Mouse (Mus musculus) CH12.LX (cell line): ENCODE measurements at regions not wholly inside any gene's neighbourhood (a gene's known extent, or its start where the extent isn't known, plus 50 kb on each side); places are given as distances from the start of the nearest gene placed in this dataset.

Source experiments
- DNase-seq: peaks from one replicate; pipeline ENCODE4 v3.0.0-alpha.2; 2013; ENCODE audit errors: extremely low read depth
- H3K27ac ChIP-seq: 2 replicates; pipeline ENCODE4 v1.5.1; 2012; ENCODE audit warnings: low read depth, mild to moderate bottlenecking, control low read depth, moderate library complexity; ENCODE audit not compliant: insufficient read depth
- H3K27me3 ChIP-seq: replicated peaks from 2 replicates; pipeline ENCODE3; 2012; ENCODE audit warnings: inconsistent platforms
- H3K36me3 ChIP-seq, 2 experiments: replicated peaks in 1 of 2; 2 replicates each; pipeline versions ENCODE3 to v1.6.1; 2012; ENCODE audit warnings: inconsistent platforms in 1 of 2, low read length in 1 of 2, mild to moderate bottlenecking in 1 of 2, mixed read lengths in 1 of 2, moderate library complexity in 1 of 2; ENCODE audit not compliant: control insufficient read depth in 1 of 2, insufficient read depth in 1 of 2
- H3K4me1 ChIP-seq, 2 experiments: 2 replicates each; pipeline ENCODE4 v1.6.1; 2012; ENCODE audit warnings: inconsistent platforms in 1 of 2, moderate library complexity in 1 of 2; ENCODE audit not compliant: insufficient read depth in 2 of 2, control insufficient read depth in 1 of 2
- H3K4me2 ChIP-seq: 2 replicates; pipeline ENCODE4 v1.6.1; 2012; ENCODE audit warnings: low read depth, mild to moderate bottlenecking, control low read depth; ENCODE audit not compliant: poor library complexity, insufficient read depth, severe bottlenecking
- H3K4me3 ChIP-seq, 3 experiments: fragments of 150-350 bp in 1 of 3; sonication (generic) in 1 of 3; replicated peaks in 1 of 3; 2 replicates each; pipeline versions ENCODE3 to v1.5.1; 2011 to 2012; ENCODE audit warnings: low read depth in 2 of 3, low read length in 2 of 3, mild to moderate bottlenecking in 2 of 3, moderate library complexity in 2 of 3, control low read depth in 1 of 3, improper control_type of control experiment in 1 of 3, inconsistent platforms in 1 of 3, mixed read lengths in 1 of 3; ENCODE audit not compliant: poor library complexity in 1 of 3
- H3K79me2 ChIP-seq: replicated peaks from 2 replicates; pipeline ENCODE4 v1.6.1; 2012; ENCODE audit warnings: mild to moderate bottlenecking, moderate library complexity; ENCODE audit not compliant: control insufficient read depth, poor library complexity, insufficient read depth, severe bottlenecking; ENCODE audit errors: extremely low read depth
- H3K9ac ChIP-seq: 2 replicates; pipeline ENCODE4 v1.6.1; 2012; ENCODE audit warnings: low read depth, mild to moderate bottlenecking, control low read depth, moderate library complexity; ENCODE audit not compliant: insufficient read depth
- H3K9me3 ChIP-seq: replicated peaks from 2 replicates; pipeline ENCODE3; 2012; ENCODE audit warnings: low read length, inconsistent platforms, mixed read lengths
- CHD2 ChIP-seq: IDR thresholded peaks from 2 replicates; pipeline ENCODE4 v1.6.1; 2011; ENCODE audit warnings: low read length, improper control_type of control experiment
- CTCF ChIP-seq, 2 experiments: IDR thresholded peaks in 1 of 2; conservative IDR thresholded peaks in 1 of 2; 2 replicates each; pipeline ENCODE4 v1.5.1; 2011 to 2012; ENCODE audit warnings: low read depth in 2 of 2, low read length in 2 of 2, improper control_type of control experiment in 1 of 2, inconsistent platforms in 1 of 2, mild to moderate bottlenecking in 1 of 2, moderate library complexity in 1 of 2
- EP300 ChIP-seq: IDR thresholded peaks from 2 replicates; pipeline ENCODE4 v1.6.1; 2011; ENCODE audit warnings: low read length, improper control_type of control experiment
- ETS1 ChIP-seq: conservative IDR thresholded peaks from 2 replicates; pipeline ENCODE4 v1.6.1; 2012; ENCODE audit warnings: low read depth, mild to moderate bottlenecking, inconsistent platforms, low read length, improper control_type of control experiment, moderate library complexity
- HCFC1 ChIP-seq: IDR thresholded peaks from 2 replicates; pipeline ENCODE4 v1.6.1; 2012; ENCODE audit warnings: low read depth, mild to moderate bottlenecking, inconsistent platforms, low read length, improper control_type of control experiment
- IRF4 ChIP-seq: IDR thresholded peaks from 2 replicates; pipeline ENCODE4 v1.6.1; 2014; ENCODE audit warnings: low read depth, mild to moderate bottlenecking, inconsistent platforms, low read length, improper control_type of control experiment
- JUN ChIP-seq: IDR thresholded peaks from 2 replicates; pipeline ENCODE4 v1.6.1; 2011; ENCODE audit warnings: low read depth, mild to moderate bottlenecking, low read length, improper control_type of control experiment, moderate library complexity; ENCODE audit not compliant: insufficient read depth
- JUND ChIP-seq: conservative IDR thresholded peaks from 2 replicates; pipeline ENCODE4 v1.6.1; 2011; ENCODE audit warnings: low read depth, low read length, improper control_type of control experiment
- KAT2A ChIP-seq: IDR thresholded peaks from 2 replicates; pipeline ENCODE4 v1.6.1; 2012; ENCODE audit warnings: low read length, improper control_type of control experiment, inconsistent platforms; ENCODE audit not compliant: insufficient replicate concordance
- MAX ChIP-seq: IDR thresholded peaks from 2 replicates; pipeline ENCODE4 v1.6.1; 2011; ENCODE audit warnings: low read length, improper control_type of control experiment
- MAZ ChIP-seq: IDR thresholded peaks from 2 replicates; pipeline ENCODE4 v1.6.1; 2012; ENCODE audit warnings: low read depth, mild to moderate bottlenecking, inconsistent platforms, low read length, improper control_type of control experiment, moderate library complexity
- MXI1 ChIP-seq: IDR thresholded peaks from 2 replicates; pipeline ENCODE4 v1.6.1; 2011; ENCODE audit warnings: mild to moderate bottlenecking, low read depth, low read length, improper control_type of control experiment
- MYC ChIP-seq: IDR thresholded peaks from 2 replicates; pipeline ENCODE4 v1.6.1; 2011; ENCODE audit warnings: low read depth, mild to moderate bottlenecking, improper control_type of control experiment, low read length
- NELFE ChIP-seq: IDR thresholded peaks from 2 replicates; pipeline ENCODE4 v1.6.1; 2011; ENCODE audit warnings: low read depth, low read length, improper control_type of control experiment
- PAX5 ChIP-seq: IDR thresholded peaks from 2 replicates; pipeline ENCODE4 v1.6.1; 2012; ENCODE audit warnings: low read length, inconsistent platforms, mixed read lengths
- POLR2A ChIP-seq: IDR thresholded peaks from 2 replicates; pipeline ENCODE4 v1.6.1; 2011; ENCODE audit warnings: low read depth, mild to moderate bottlenecking, improper control_type of control experiment, low read length
- RCOR1 ChIP-seq: conservative IDR thresholded peaks from 2 replicates; pipeline ENCODE4 v1.6.1; 2012; ENCODE audit warnings: low read depth, mild to moderate bottlenecking, inconsistent platforms, low read length, improper control_type of control experiment
- SMC3 ChIP-seq: IDR thresholded peaks from 2 replicates; pipeline ENCODE4 v1.6.1; 2011; ENCODE audit warnings: low read depth, low read length, improper control_type of control experiment
- TBP ChIP-seq: conservative IDR thresholded peaks from 2 replicates; pipeline ENCODE4 v1.6.1; 2011; ENCODE audit warnings: low read depth, low read length, improper control_type of control experiment
- ZC3H11A ChIP-seq: IDR thresholded peaks from 2 replicates; pipeline ENCODE4 v1.6.1; 2012; ENCODE audit warnings: low read depth, mild to moderate bottlenecking, inconsistent platforms, low read length, improper control_type of control experiment
- ZKSCAN1 ChIP-seq: IDR thresholded peaks from 2 replicates; pipeline ENCODE4 v1.6.1; 2012; ENCODE audit warnings: low read depth, inconsistent platforms, low read length, improper control_type of control experiment, borderline replicate concordance
- ZNF384 ChIP-seq: IDR thresholded peaks from 2 replicates; pipeline ENCODE4 v1.6.1; 2012; ENCODE audit warnings: low read depth, low read length, improper control_type of control experiment, inconsistent platforms
- dilution Hi-C: fragments of 300-500 bp; cut with MboI; formaldehyde crosslinking; loops from 2 replicates; pipeline ENCODE4 v1.14.3; 2020; ENCODE audit warnings: low sequenced_read_pairs; ENCODE audit not compliant: extremely low pct_unique_long_range_greater_than_20kb, extremely low pct_ligation_motif_present
- in situ Hi-C: fragments of 300-500 bp; cut with MboI; formaldehyde crosslinking; loops from 3 replicates; pipeline ENCODE4 v1.14.3; 2019; ENCODE audit warnings: low sequenced_read_pairs, low pct_ligation_motif_present, low pct_unique_long_range_greater_than_20kb, mixed read lengths

- no peaks in the 10 kb centered on the region for H3K36me3 ChIP-seq
- peaks cover 11% of the 10 kb centered on the region for H3K9me3 ChIP-seq
- no peaks in the 10 kb centered on the region for H3K4me1 ChIP-seq
- no peak for TF ChIP-seq SMC3
- TF ChIP-seq ZC3H11A = no peak
- no peak for TF ChIP-seq POLR2A
- no peak for TF ChIP-seq MAZ
- TF ChIP-seq CTCF (conservative IDR thresholded peaks at IDR 0.05 in 1 of 2, IDR thresholded peaks at IDR 0.05 in 1 of 2; ENCODE audit: low read depth in 2 of 2, low read length in 2 of 2) = no peak
- TF ChIP-seq ZNF384 = no peak
- no peak for TF ChIP-seq EP300
- no peak for TF ChIP-seq ETS1
- no peak for TF ChIP-seq JUND
- TF ChIP-seq ZKSCAN1 = no peak
- TF ChIP-seq RCOR1 = no peak
- TF ChIP-seq, all 38 proteins: peak for 0
- no peak for DNase-seq
- H3K9ac ChIP-seq = no peak overlapping the region
- H3K27ac ChIP-seq = no peak overlapping the region
- no peak overlapping the region for H3K4me3 ChIP-seq
- dilution Hi-C loops = no loop called here
- H3K27me3 ChIP-seq = peaks cover 71% of the 10 kb centered on the region
- H3K4me2 ChIP-seq = no peak overlapping the region
- no peaks in the 10 kb centered on the region for H3K79me2 ChIP-seq
- in situ Hi-C loops = no loop called here
Measured at GRCm38 (mm10) chr4:125290761-125291160, 163.1 kb upstream of the Zc3h12a start.

GRCm38 (mm10) chr4:125289709-125290108, 162.1 kb upstream of the Zc3h12a start:
- in situ Hi-C loops = no loop called here

GRCm38 (mm10) chr4:125289031-125289449, 161.4 kb upstream of the Zc3h12a start:
- DNase-seq = no peak
- dilution Hi-C loops = no loop called here
- Histone ChIP-seq H3K9ac (no peak overlapping the region), H3K9me3 (peaks cover 4% of the 10 kb centered on the region), H3K27ac (no peak overlapping the region), H3K27me3 (peaks cover 69% of the 10 kb centered on the region), H3K4me2 (no peak overlapping the region), H3K4me3 (no peak overlapping the region), H3K36me3 (no peaks in the 10 kb centered on the region), H3K4me1 (no peaks in the 10 kb centered on the region), H3K79me2 (no peaks in the 10 kb centered on the region)
- no peak for TF ChIP-seq JUN
- TF ChIP-seq CTCF (conservative IDR thresholded peaks at IDR 0.05 in 1 of 2, IDR thresholded peaks at IDR 0.05 in 1 of 2; ENCODE audit: low read depth in 2 of 2, low read length in 2 of 2) = no peak
- no peak for TF ChIP-seq MYC
- no peak for TF ChIP-seq IRF4
- TF ChIP-seq SMC3 = no peak
- TF ChIP-seq HCFC1 = no peak
- TF ChIP-seq KAT2A = no peak
- TF ChIP-seq MXI1 = no peak
- no peak for TF ChIP-seq ZNF384
- TF ChIP-seq TBP = no peak
- TF ChIP-seq ZKSCAN1 = no peak
- no peak for TF ChIP-seq NELFE
- no peak for TF ChIP-seq MAZ
- no peak for TF ChIP-seq CHD2
- TF ChIP-seq EP300 = no peak
- no peak for TF ChIP-seq PAX5
- in situ Hi-C loops = no loop called here

More at GRCm38 (mm10) chr4:125289709-125290108, 162.1 kb upstream of the Zc3h12a start:
- peaks cover 69% of the 10 kb centered on the region for H3K27me3 ChIP-seq
- DNase-seq = no peak
- no peak overlapping the region for H3K4me3 ChIP-seq
- H3K27ac ChIP-seq = no peak overlapping the region
- H3K9ac ChIP-seq = no peak overlapping the region
- H3K4me2 ChIP-seq = no peak overlapping the region
- no peaks in the 10 kb centered on the region for H3K79me2 ChIP-seq
- no peaks in the 10 kb centered on the region for H3K4me1 ChIP-seq
- TF ChIP-seq MAX (no peak), CTCF (conservative IDR thresholded peaks at IDR 0.05 in 1 of 2, IDR thresholded peaks at IDR 0.05 in 1 of 2; ENCODE audit: low read depth in 2 of 2, low read length in 2 of 2) (peak in 1 of 2 experiments; percentile 30; a peak in 2 of 4 replicates), SMC3 (peak; percentile 19)
- H3K36me3 ChIP-seq = no peaks in the 10 kb centered on the region
- H3K9me3 ChIP-seq = peaks cover 11% of the 10 kb centered on the region
- dilution Hi-C loops = no loop called here
